ENCODE assay signal across 10 mouse cellular contexts in the genomic region with DNA sequence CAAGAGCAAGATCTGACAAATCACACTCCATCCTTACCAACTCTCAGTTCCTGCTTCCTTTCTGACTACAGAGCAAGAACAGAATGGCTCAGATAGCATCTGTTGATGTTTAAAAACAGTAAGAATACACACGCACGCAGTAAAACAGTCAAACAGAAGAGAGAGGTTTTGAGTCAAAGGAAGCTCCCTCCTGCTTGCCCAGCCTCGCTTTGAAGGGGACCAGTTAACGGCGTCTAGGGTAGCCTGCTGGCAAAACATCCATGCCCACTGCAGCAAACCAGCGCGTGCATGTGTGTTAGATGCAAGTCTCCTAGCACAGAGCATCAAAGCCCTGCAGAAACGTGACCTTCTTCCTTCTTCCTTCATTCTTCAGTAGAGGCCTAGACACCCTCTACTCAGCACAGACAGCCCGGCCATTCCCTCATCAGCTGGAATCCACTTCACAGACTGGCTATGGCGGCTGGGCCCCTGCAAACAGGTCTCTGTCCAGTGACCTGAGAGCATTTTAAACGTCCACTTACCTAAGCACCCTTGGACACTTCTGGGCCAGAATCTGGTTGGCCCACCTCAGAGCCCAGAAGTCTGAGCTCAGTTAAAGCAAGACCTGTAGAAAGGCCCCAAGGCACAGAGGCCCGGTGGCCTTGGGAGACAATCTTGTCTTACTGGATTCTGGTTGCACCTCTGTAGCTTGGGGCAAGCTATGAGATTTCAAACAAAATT. TPM values are rescaled to one million over a fixed set of nuclear protein-coding genes. Genes with fewer than 3 reads are reported as not detected.
DNase-seq lines count a peak whose midpoint lies in the region; ATAC-seq and TF ChIP-seq lines count a peak whose summit lies in the region.
"Had no signal": no experiment of that assay in that cellular context is flagged by ENCODE, and none has a peak within 500 bp of the region (broad histone marks: within the 10 kb centered on the region; RNA-seq: fewer than 3 reads in every experiment).

No protein-coding gene starts in this region.

- intact Hi-C loops in gastrocnemius, adult 2 months (cut with DNase I), result no loop called here

- peaks cover 26% of the 10 kb centered on the region for H3K4me1 ChIP-seq in midbrain, embryonic 10.5 days
- H3K4me1 ChIP-seq in midbrain, embryonic 14.5 days (ENCODE audit: control insufficient read depth, insufficient read depth, low read length), result no peaks in the 10 kb centered on the region
- peaks cover 31% of the 10 kb centered on the region for H3K4me1 ChIP-seq in embryonic facial prominence, embryonic 15.5 days

- no peak for TF ChIP-seq CTCF in gastrocnemius, adult 2 months (IDR thresholded peaks at IDR 0.05)

- H3K9ac ChIP-seq in midbrain, embryonic 14.5 days (replicated peaks; ENCODE audit: low read length), result no peak overlapping the region
- no peak overlapping the region for H3K9ac ChIP-seq in embryonic facial prominence, embryonic 15.5 days

- no peak for ATAC-seq in midbrain, embryonic 14.5 days (ENCODE audit: low FRiP score, low TSS enrichment)
- no peak for ATAC-seq in embryonic facial prominence, embryonic 15.5 days (ENCODE audit: insufficient number of reproducible peaks, low FRiP score, low TSS enrichment, low read depth)

- H3K4me2 ChIP-seq in midbrain, embryonic 14.5 days (ENCODE audit: low read length), result no peak overlapping the region
- no peak overlapping the region for H3K4me2 ChIP-seq in embryonic facial prominence, embryonic 15.5 days (replicated peaks)

- WGBS in midbrain, embryonic 10.5 days, result 81% methylated on average over 12 of the region's 12 CpGs
- WGBS in midbrain, embryonic 14.5 days, result 83% methylated on average over 12 of the region's 12 CpGs
- WGBS in embryonic facial prominence, embryonic 15.5 days, result 56% methylated on average over 12 of the region's 12 CpGs

- no peaks in the 10 kb centered on the region for H3K9me3 ChIP-seq in midbrain, embryonic 10.5 days (replicated peaks)
- no peaks in the 10 kb centered on the region for H3K9me3 ChIP-seq in midbrain, embryonic 14.5 days (ENCODE audit: control insufficient read depth, low read length)
- no peaks in the 10 kb centered on the region for H3K9me3 ChIP-seq in embryonic facial prominence, embryonic 15.5 days (replicated peaks)

- DNase-seq in gastrocnemius, postnatal 25 days, result peak; percentile 4
- DNase-seq in gastrocnemius, adult 2 months, result no peak
- DNase-seq in midbrain, embryonic 10.5 days (ENCODE audit: low spot score), result no peak
- no peak for DNase-seq in midbrain, embryonic 14.5 days
- DNase-seq in thymus, adult 18-20 months, result peak; percentile 24 to 56
- DNase-seq in retina, embryonic 14.5 days (ENCODE audit: low spot score), result no peak
- DNase-seq in left cerebral cortex, adult 8-10 months (ENCODE audit: low spot score in 2 of 2), result no peak
- DNase-seq: cerebellum, adult 11-12 months had no signal

- peaks cover 12% of the 10 kb centered on the region; the same call in 1 of the 2 replicates for H3K27me3 ChIP-seq in midbrain, embryonic 10.5 days (ENCODE audit: low read depth, poor library complexity, severe bottlenecking)
- no peaks in the 10 kb centered on the region for H3K27me3 ChIP-seq in midbrain, embryonic 14.5 days (ENCODE audit: control insufficient read depth, insufficient read depth, low read length)
- H3K27me3 ChIP-seq in embryonic facial prominence, embryonic 15.5 days, result no peaks in the 10 kb centered on the region

- H3K27ac ChIP-seq in gastrocnemius, adult 2 months, result no peak overlapping the region
- 0 out of 2 replicates have a peak overlapping the region, but pooled peaks have one; percentile 33 for H3K27ac ChIP-seq in midbrain, embryonic 10.5 days (replicated peaks)
- no peak overlapping the region for H3K27ac ChIP-seq in midbrain, embryonic 14.5 days (replicated peaks; ENCODE audit: low read depth, low read length)
- H3K27ac ChIP-seq in embryonic facial prominence, embryonic 15.5 days (replicated peaks), result peak overlapping the region; percentile 53; the same call in 1 of the 2 replicates
- H3K27ac ChIP-seq: heart, adult 2 months had no signal

- H3K36me3 ChIP-seq in midbrain, embryonic 10.5 days, result no peaks in the 10 kb centered on the region
- H3K36me3 ChIP-seq in midbrain, embryonic 14.5 days (ENCODE audit: control insufficient read depth, insufficient read depth, low read length), result no peaks in the 10 kb centered on the region
- H3K36me3 ChIP-seq in embryonic facial prominence, embryonic 15.5 days, result no peaks in the 10 kb centered on the region

- no peak overlapping the region for H3K4me3 ChIP-seq in gastrocnemius, adult 2 months
- H3K4me3 ChIP-seq in midbrain, embryonic 10.5 days, result no peak overlapping the region
- no peak overlapping the region for H3K4me3 ChIP-seq in midbrain, embryonic 14.5 days (replicated peaks; ENCODE audit: low read depth, low read length)
- no peak overlapping the region for H3K4me3 ChIP-seq in embryonic facial prominence, embryonic 15.5 days (replicated peaks)
- H3K4me3 ChIP-seq: heart, adult 2 months had no signal

RNA-seq across cellular contexts. Expression of gene Zfp36l2, which starts 24.5 kb away (rescaled TPM):
- 10 to 100 TPM; 10.1 to 14.9 TPM for total RNA-seq in gastrocnemius, postnatal 25 days (2021)
- 10 to 100 TPM in 1 of 2 experiments, 1 to 10 TPM in 1; 9.7 to 10.1 TPM for total RNA-seq in gastrocnemius, adult 2 months (2021)
- 7.8 and 8.1 TPM in 2 replicates for polyA plus RNA-seq in midbrain, embryonic 10.5 days (2016; fragmentation: Nextera tagmentation; extraction: Ambion mirVana)
- polyA plus RNA-seq in midbrain, embryonic 14.5 days (2014; fragmentation: Nextera tagmentation; extraction: Ambion mirVana), result 4.6 and 6.4 TPM in 2 replicates
- 22.8 and 23.1 TPM in 2 replicates for polyA plus RNA-seq in embryonic facial prominence, embryonic 15.5 days (2015; fragmentation: Nextera tagmentation; extraction: Ambion mirVana)
- total RNA-seq in left cerebral cortex, adult 8-10 months (2022), result 10 to 100 TPM; 19.9 to 27.1 (median 24.2) TPM

Comparison
In these comparisons a context has a peak if more than half of its experiments do, and no peak if none do; other contexts are left out.
1. DNase-seq: peak in gastrocnemius, postnatal 25 days (single experiment) and thymus, adult 18-20 months (2 of 2); none in gastrocnemius, adult 2 months (single experiment), midbrain, embryonic 10.5 days (single experiment), midbrain, embryonic 14.5 days (single experiment), retina, embryonic 14.5 days (single experiment) and left cerebral cortex, adult 8-10 months (0 of 2).
2. H3K27ac ChIP-seq: peak in midbrain, embryonic 10.5 days (single experiment) and embryonic facial prominence, embryonic 15.5 days (single experiment); none in gastrocnemius, adult 2 months (single experiment) and midbrain, embryonic 14.5 days (single experiment).